Mouse (Mus musculus) kidney, adult 2 months (tissue): ENCODE data around the gene Mog.

Experiments used
- CTCF ChIP-seq: fragments of 200-500 bp; conservative IDR thresholded peaks from 2 replicates; pipeline ENCODE4 v1.5.1; 2011; ENCODE audit warnings: low read depth, mild to moderate bottlenecking, control low read depth, low read length, moderate library complexity, mixed read lengths; ENCODE audit not compliant: insufficient read depth, insufficient read length
- POLR2A ChIP-seq: fragments of 200-500 bp; IDR thresholded peaks from one replicate; pipeline ENCODE4 v1.6.1; 2011; ENCODE audit warnings: low read depth, low read length, control low read depth

- TF ChIP-seq POLR2A (no peak), CTCF (no peak)
Observed at GRCm38 (mm10) chr17:37063063-37063462, 39.9 kb upstream of the Mog start.
